13 mouse cellular contexts compared by ENCODE assay signal in the genomic region with DNA sequence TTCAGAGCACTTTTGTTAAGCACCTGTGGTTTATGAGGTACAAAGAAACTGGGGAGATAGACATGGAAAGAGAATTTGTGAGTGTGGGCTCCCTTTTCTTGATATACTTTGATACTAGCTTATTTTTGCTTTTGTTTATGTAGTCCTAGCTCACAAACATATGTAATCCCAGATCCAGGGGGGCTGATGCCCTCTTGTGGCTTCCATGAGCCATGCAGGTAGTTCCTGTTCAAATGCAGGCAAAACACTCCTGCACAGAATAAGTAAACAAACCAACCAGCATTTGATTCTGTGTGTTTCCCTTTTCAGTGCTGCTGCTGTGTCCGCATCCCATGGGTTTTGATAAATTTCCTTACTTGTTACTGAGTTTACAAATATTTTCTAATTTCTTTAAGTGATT. TPM values are rescaled to one million over a fixed set of nuclear protein-coding genes. Genes with fewer than 3 reads are reported as not detected.
DNase-seq lines count a peak whose midpoint lies in the region; ATAC-seq lines count a peak whose summit lies in the region.
"Had no signal": no experiment of that assay in that cellular context is flagged by ENCODE, and none has a peak within 500 bp of the region (broad histone marks: within the 10 kb centered on the region; RNA-seq: fewer than 3 reads in every experiment).

No protein-coding gene starts in this region.

- H3K36me3 ChIP-seq in liver, embryonic 11.5 days (ENCODE audit: control insufficient read depth, insufficient read depth, low read length), result peaks cover 33% of the 10 kb centered on the region

- H3K9ac ChIP-seq in liver, embryonic 11.5 days (ENCODE audit: low read depth, low read length), result no peak overlapping the region
- H3K9ac ChIP-seq: limb, embryonic 12.5 days; neural tube, embryonic 12.5 days had no signal

- H3K9me3 ChIP-seq in liver, embryonic 11.5 days (ENCODE audit: control insufficient read depth, low read length), result no peaks in the 10 kb centered on the region
- H3K9me3 ChIP-seq: G1E; limb, embryonic 12.5 days; neural tube, embryonic 12.5 days had no signal

- no peak for ATAC-seq in liver, embryonic 11.5 days (replicated peaks; ENCODE audit: low FRiP score)

- no peak overlapping the region for H3K4me2 ChIP-seq in liver, embryonic 11.5 days
- H3K4me2 ChIP-seq: limb, embryonic 12.5 days; neural tube, embryonic 12.5 days had no signal

- H3K27ac ChIP-seq in liver, embryonic 11.5 days (ENCODE audit: low read depth, low read length), result no peak overlapping the region
- H3K27ac ChIP-seq: limb, embryonic 12.5 days; neural tube, embryonic 12.5 days had no signal

- peaks cover 12% of the 10 kb centered on the region for H3K4me1 ChIP-seq in liver, embryonic 11.5 days (replicated peaks; ENCODE audit: control insufficient read depth, insufficient read depth, low read length)

- no peaks in the 10 kb centered on the region for H3K27me3 ChIP-seq in liver, embryonic 11.5 days (replicated peaks; ENCODE audit: control insufficient read depth, insufficient read depth, low read length)
- H3K27me3 ChIP-seq: limb, embryonic 12.5 days; neural tube, embryonic 12.5 days had no signal

- WGBS in liver, embryonic 11.5 days, result 75% methylated on average over 1 of the region's 1 CpGs

- no peak overlapping the region for H3K4me3 ChIP-seq in liver, embryonic 11.5 days (ENCODE audit: low read depth, low read length)
- H3K4me3 ChIP-seq: limb, embryonic 12.5 days; neural tube, embryonic 12.5 days had no signal

- peak; percentile 60 to 63 for DNase-seq in cerebellum, postnatal 10 days
- no peak for DNase-seq in cerebellum, adult 11-12 months
- peak; percentile 36 for DNase-seq in liver
- no peak for DNase-seq in liver, embryonic 11.5 days (ENCODE audit: low spot score)
- peak; percentile 55 for DNase-seq in embryo, embryonic 10 days (ENCODE audit: low spot score)
- peak; percentile 19 for DNase-seq in lung, postnatal 25 days (ENCODE audit: low spot score)
- no peak for DNase-seq in ovary, postnatal 36 days (ENCODE audit: low spot score)
- no peak for DNase-seq in B cell, adult 2 months

RNA-seq across cellular contexts. Expression of gene Actr5, which starts 4.7 kb away (rescaled TPM):
- 14.2 and 15.8 TPM in 2 replicates for polyA plus RNA-seq in liver, embryonic 11.5 days (2014; fragmentation: Nextera tagmentation; extraction: Ambion mirVana)

RNA-seq across cellular contexts. Expression of gene Slc32a1, which starts 18.8 kb away (rescaled TPM):
- 0.05 and 0.06 TPM in 2 replicates for polyA plus RNA-seq in liver, embryonic 11.5 days (2014; fragmentation: Nextera tagmentation; extraction: Ambion mirVana)
- polyA plus RNA-seq: G1E; heart, embryonic 14.5 days; limb, embryonic 12.5 days; stomach, embryonic 14.5 days had no signal

RNA-seq across cellular contexts. Expression of gene Ppp1r16b, which starts 35.8 kb away (rescaled TPM):
- polyA plus RNA-seq in liver, embryonic 11.5 days (2014; fragmentation: Nextera tagmentation; extraction: Ambion mirVana), result 4.4 and 5.2 TPM in 2 replicates
- polyA plus RNA-seq: G1E had no signal

Comparison
In these comparisons a context has a peak if more than half of its experiments do, and no peak if none do; other contexts are left out.
1. DNase-seq: peak in cerebellum, postnatal 10 days (2 of 2), liver (single experiment), embryo, embryonic 10 days (single experiment) and lung, postnatal 25 days (single experiment); none in cerebellum, adult 11-12 months (single experiment), liver, embryonic 11.5 days (single experiment), ovary, postnatal 36 days (single experiment) and B cell, adult 2 months (0 of 2).